Mouse (Mus musculus) left cerebral cortex, postnatal 36 days (tissue): ENCODE measurements around the gene Des. TPM values are rescaled to one million over a fixed set of nuclear protein-coding genes. Genes with fewer than 3 reads are reported as not detected.
A peak's percentile ranks its signal among the peaks of the same experiment; 100 is the strongest.

Source experiments
- DNase-seq, 2 experiments: peaks; one replicate each; pipeline ENCODE4 v3.0.0; 2021 to 2022; ENCODE audit warnings: low spot score in 2 of 2, mixed read lengths in 1 of 2
- intact Hi-C: fragments of 180-260 bp; cut with DNase I; formaldehyde crosslinking; loops from one replicate; pipeline ENCODE4 v1.15.1; 2025
- total RNA-seq, 2 experiments: library from RNA; stranded (reverse); gene quantifications; 2 replicates each; pipeline ENCODE4 v1.2.3; 2021

Gene Des
- total RNA-seq, 2 experiments from 2014 or later, result 0.84 to 1.5 TPM

DNA sequence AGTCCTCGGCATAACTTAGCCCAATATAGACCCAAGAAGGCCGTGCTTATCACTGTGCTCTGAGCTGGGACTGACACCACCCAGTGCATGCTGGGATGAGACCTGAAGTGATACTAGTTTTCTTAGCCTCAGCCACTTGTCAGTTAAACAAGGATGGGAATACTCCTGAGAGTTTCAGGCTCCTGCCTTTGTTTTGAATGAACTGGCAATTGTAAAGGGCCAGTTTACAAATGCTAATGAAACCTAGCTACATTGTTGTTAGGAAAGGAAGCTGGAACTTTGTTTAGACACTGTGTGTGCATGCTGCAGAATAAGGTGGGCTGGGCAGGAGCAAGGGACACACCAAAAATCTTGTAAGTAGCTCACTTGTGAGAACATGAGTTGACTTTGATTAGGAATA, 20.8 kb downstream of the Des start:
- intact Hi-C loops, result no loop called here
- no peak for DNase-seq

DNA sequence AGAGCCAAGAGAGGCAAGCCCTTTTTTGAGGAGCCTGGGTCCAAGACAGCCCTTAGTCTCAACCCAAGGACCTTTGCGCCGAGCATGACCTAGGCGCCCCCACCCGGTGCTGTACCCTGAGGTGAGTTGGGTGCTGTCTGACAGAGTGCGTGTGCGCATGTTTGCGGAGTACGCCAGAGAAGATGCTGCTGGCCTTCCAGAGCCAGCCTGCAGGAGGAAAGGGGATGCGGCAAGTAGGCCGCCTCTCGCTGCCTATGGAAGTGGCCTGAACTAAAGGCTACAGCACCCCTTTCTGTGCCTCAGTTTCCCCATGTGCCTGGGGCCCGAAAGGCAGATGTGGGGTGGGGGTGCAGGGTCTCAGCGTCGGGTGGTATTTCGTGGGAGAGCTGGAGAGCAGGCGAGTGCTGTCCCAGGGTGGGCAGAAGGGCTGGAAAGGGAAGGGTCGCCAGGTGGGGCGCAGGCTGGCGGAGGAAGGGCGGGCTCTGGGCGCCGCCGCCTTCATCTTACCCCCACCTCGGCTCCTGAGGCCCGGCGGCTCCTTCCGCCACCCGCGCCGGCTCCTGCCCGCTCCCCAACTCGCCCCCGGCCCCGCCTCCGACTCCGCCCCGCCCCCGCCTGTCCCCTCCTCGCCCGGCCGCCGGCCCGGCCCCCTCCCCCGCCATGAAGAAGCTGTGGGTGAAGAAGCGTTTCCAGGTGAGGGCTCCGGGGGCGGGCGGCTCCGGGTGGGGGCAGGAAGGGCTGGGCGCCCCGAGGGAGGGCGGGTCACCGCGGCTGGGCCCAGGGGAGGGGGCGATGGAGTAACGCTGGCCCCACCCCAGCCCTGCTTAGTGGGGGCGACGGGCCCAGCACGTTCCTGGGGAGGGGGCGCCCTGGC, 21.6 kb downstream of the Des start:
- intact Hi-C loops, result no loop called here
- peak in 1 of 2 experiments; percentile 52 for DNase-seq

- intact Hi-C loops, result no loop called here
- DNase-seq, result peak in 1 of 2 experiments; percentile 54
Observed at GRCm38 (mm10) chr1:75382356-75383071, 22.4 kb downstream of the Des start.

DNA sequence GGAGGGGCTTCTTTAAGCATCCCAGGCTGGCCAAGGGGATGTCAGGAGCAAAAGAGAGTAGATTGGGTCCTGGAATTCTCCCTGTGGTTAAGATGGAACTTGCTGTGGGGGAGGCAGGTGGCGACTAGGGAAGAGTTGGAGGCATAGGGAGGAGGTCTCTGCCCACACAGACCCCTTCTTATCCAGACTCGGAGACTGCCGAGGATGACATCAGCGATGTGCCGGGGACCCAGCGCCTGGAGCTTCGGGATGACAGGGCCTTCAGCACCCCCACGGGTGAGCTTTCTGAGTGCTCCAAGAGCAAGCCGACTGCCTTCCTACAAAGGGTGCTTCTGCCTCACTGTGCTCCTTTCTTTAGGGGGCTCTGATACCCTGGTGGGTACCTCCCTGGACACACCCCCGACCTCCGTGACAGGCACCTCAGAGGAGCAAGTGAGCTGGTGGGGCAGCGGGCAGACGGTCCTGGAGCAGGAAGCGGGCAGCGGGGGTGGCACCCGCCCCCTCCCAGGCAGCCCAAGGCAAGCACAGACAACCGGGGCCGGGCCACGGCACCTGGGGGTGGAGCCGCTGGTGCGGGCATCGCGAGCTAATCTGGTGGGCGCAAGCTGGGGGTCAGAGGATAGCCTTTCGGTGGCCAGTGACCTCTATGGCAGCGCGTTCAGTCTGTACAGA, 24.5 kb downstream of the Des start:
- intact Hi-C loops, result no loop called here
- peak in 1 of 2 experiments; percentile 51 for DNase-seq

DNA sequence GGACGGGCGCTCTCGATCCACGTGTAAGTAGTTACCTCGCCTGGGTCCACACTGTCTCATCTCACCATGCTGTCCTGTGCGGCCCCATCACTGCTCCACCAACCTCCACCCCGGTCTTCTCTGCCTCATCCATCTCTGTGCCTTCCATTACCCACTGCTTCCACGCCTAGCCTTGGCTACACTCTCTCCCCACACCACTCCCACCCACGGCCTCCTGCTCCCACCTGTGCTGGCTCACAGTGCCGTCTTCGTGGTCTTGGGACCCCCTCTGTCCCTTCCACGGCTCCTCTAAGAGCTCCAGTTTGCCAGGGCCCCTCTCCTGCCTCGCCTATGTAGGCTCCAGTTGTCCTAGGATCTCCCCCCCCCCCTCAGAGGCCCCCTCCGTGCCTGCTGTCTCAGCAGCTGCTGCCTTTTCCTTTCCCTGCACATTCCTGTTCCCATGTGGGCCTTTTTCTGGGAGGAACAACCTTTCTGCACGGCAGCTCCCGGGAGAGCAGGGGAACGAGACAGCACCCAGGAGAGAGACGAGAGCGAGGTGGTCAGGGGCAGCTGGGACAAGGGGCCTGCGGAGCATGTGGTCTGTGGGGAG, 25.1 kb downstream of the Des start:
- intact Hi-C loops, result no loop called here
- peak in 1 of 2 experiments; percentile 68 for DNase-seq

GRCm38 (mm10) chr1:75386149-75386548, 26.0 kb downstream of the Des start:
- peak in 1 of 2 experiments; percentile 54 for DNase-seq
- intact Hi-C loops, result no loop called here

DNA sequence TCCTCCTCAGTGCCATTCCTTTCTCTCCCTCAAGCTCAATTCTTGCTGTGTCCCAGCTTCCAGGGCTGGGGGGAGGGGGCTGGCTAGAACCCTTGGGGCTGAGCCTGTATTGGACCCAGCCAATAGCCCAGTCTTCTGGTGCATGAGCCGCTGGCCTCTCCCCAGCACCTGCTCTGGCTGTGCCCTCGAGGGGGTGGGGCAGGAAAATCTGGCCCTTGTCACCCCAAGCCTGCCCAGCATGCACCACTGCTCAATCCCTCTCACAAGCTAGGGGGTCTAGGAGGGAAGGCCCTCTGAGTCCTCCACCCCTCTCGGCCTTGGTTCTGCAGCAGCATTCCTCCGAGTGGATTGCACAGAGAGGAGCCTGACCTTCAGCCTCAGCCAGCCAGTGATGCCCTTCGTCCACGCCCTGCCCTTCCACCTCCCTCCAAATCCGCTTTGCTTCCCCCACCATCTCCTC, 27.4 kb downstream of the Des start:
- DNase-seq, result no peak
- intact Hi-C loops, result no loop called here

GRCm38 (mm10) chr1:75387929-75388897, 28.1 kb downstream of the Des start:
- intact Hi-C loops, result no loop called here
- peak in 1 of 2 experiments; percentile 49 for DNase-seq

GRCm38 (mm10) chr1:75388898-75389515, 28.9 kb downstream of the Des start:
- no peak for DNase-seq
- intact Hi-C loops, result no loop called here

GRCm38 (mm10) chr1:75393139-75393538, 33.0 kb downstream of the Des start:
- peak; percentile 61 to 70 for DNase-seq
- intact Hi-C loops, result loop anchor here (2.0 kb wide), 1 partner anchor 50 kb away; no protein-coding TSS in a partner anchor

- no peak for DNase-seq
- intact Hi-C loops, result loop anchor here (2.0 kb wide), 1 partner anchor 51 kb away; no protein-coding TSS in a partner anchor
Observed at GRCm38 (mm10) chr1:75393846-75394245, 33.7 kb downstream of the Des start.

GRCm38 (mm10) chr1:75398761-75399402, 38.8 kb downstream of the Des start:
- intact Hi-C loops, result no loop called here
- DNase-seq, result no peak

DNA sequence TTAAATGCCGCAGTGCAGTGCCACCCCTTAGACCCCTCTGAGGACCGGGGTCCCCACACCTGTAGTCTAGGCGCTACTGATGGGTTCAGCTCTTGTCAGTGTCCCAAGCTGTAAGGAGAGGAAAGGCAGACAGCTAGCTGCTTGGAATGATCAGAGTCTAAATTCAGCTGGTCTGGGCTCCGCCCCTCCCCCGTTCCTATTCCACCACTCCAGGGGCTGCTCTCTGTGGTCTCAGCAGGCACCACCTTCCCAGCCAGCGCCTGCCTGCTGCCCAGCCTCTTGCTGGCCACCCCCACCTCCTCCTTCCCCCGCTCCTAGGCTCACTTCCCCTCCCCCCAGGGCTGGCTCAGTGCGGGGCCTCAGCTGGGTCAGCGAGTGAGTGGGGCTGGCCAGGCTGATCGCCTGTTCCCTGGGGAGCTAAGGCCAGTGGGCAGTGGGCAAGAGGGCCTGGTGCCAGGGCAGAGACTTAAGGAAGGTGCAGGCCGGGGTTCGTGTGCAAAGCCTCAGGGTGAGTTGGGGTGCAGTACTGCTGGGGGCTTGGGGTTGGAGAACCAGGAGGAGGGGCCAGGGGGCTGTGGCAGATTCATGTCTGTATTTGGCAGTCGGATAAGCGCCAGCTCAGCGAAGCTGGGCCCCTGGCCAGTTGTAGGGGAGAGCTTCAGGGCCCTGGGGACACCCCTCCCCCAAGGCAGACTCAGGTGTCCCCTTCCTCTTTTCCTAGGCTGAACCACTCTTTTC, 39.8 kb downstream of the Des start:
- intact Hi-C loops, result no loop called here
- DNase-seq, result no peak

DNA sequence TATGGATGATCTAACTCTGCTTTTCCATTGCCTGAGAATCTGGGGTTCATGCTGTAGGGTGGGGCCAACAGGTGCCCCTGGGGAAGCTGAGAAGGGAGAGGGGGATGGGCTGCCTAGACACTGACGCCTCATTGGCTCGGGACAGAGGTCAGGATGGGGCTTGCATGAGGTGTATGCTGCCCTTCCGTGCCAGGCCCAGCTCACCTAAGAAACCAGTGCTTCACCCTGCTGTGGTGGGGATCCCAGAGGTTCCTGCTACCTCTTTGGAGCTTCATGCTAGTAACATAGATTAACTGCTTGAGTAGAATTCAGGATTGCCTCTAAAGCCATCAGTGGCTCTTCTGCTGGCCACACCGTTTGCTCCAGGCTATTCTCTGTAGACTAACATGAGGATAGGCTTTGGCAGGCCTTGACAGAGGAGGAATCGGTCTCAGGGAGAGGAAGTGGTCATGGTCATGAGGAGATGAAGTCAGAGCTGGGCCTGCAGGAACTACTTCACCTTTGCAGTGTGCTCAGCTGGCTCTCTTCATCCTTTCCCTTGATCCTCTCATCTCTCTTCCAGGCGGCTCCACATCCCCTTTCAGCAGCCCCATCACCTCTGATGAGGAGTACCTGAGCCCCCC, 40.5 kb downstream of the Des start:
- DNase-seq, result no peak
- intact Hi-C loops, result no loop called here

DNA sequence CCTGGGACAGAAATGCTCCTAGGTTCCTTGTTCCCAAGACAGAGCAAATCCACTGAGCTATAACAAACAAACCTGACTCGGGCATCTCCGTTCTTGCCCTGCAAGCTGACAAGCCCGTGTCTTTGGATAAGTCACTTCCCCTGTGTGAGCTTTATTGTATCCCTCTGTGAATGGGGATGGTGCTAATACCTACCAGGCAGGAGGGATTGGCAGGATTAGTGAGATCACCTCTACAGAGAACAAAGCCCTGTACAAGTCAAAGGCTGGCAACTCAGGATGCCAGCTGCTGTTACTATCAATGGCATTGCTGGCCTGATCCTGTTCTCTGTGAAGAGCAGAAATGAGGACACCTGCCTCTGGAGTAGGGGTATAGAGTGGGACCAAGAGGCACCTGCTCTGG, 45.4 kb downstream of the Des start:
- DNase-seq, result no peak
- intact Hi-C loops, result no loop called here

DNA sequence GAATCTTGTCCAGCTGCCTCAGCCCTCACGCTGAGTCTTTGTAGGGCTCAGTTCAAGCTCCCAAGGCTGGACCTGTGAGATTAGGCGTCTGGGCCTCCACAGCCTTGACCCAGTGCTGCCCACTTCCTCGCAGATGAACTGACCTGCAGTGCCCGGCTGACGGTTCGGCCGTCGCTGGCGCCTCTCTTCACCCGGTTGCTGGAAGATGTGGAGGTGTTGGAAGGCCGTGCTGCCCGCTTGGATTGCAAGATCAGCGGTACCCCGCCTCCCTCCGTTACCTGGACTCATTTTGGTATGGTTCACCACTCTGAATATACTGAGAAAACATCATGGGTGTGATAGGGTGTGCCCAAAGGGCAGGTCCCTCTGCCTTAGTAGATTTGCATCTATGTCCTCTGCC, 46.0 kb downstream of the Des start:
- intact Hi-C loops, result no loop called here
- DNase-seq, result no peak

GRCm38 (mm10) chr1:75407056-75407455, 46.9 kb downstream of the Des start:
- DNase-seq, result no peak
- intact Hi-C loops, result no loop called here
